Mouse (Mus musculus) ES-E14 (cell line): ENCODE data around the gene Ptprg. TPM values are rescaled to one million over a fixed set of nuclear protein-coding genes. Genes with fewer than 3 reads are reported as not detected.
A peak's percentile ranks its signal among the peaks of the same experiment; 100 is the strongest.

ENCODE experiments used
- DNase-seq: peaks from one replicate; pipeline ENCODE4 v3.0.0-alpha.2; 2013; ENCODE audit warnings: low read depth, low spot score
- H3K27ac ChIP-seq: 2 replicates; pipeline ENCODE4 v1.5.1; 2012; ENCODE audit warnings: low read depth, mild to moderate bottlenecking, low read length, moderate library complexity, mixed read lengths; ENCODE audit not compliant: poor library complexity, insufficient read depth, severe bottlenecking
- H3K36me3 ChIP-seq: 2 replicates; pipeline ENCODE4 v1.6.1; 2012; ENCODE audit warnings: mild to moderate bottlenecking, low read length, moderate library complexity, mixed read lengths; ENCODE audit not compliant: control insufficient read depth, poor library complexity, insufficient read depth, severe bottlenecking
- H3K4me1 ChIP-seq, 2 experiments: fragments of 150-350 bp in 1 of 2; sonication (generic) in 1 of 2; 2 replicates each; pipeline ENCODE4 v1.6.1; 2012; ENCODE audit warnings: low read length in 2 of 2, mild to moderate bottlenecking in 1 of 2, mixed read lengths in 1 of 2; ENCODE audit not compliant: control insufficient read depth in 2 of 2, insufficient read depth in 2 of 2, poor library complexity in 1 of 2
- H3K4me3 ChIP-seq, 2 experiments: fragments of 150-350 bp in 1 of 2; sonication (generic) in 1 of 2; 2 replicates each; pipeline ENCODE4 v1.5.1; 2012; ENCODE audit warnings: low read length in 2 of 2, low read depth in 1 of 2, mild to moderate bottlenecking in 1 of 2, mixed read lengths in 1 of 2; ENCODE audit not compliant: insufficient read depth in 1 of 2, poor library complexity in 1 of 2, severe bottlenecking in 1 of 2
- H3K9ac ChIP-seq: 2 replicates; pipeline ENCODE4 v1.6.1; 2012; ENCODE audit warnings: low read depth, mild to moderate bottlenecking, low read length, mixed read lengths; ENCODE audit not compliant: poor library complexity, insufficient read depth, severe bottlenecking
- H3K9me3 ChIP-seq: fragments of 150-350 bp; sonication (generic); 2 replicates; pipeline ENCODE4 v1.6.1; 2012; ENCODE audit warnings: low read depth, mild to moderate bottlenecking, low read length; ENCODE audit not compliant: control insufficient read depth, insufficient read depth
- CHD2 ChIP-seq: IDR thresholded peaks from 2 replicates; pipeline ENCODE4 v1.6.1; 2014; ENCODE audit warnings: mild to moderate bottlenecking, low read depth, low read length, inconsistent platforms
- HCFC1 ChIP-seq: IDR thresholded peaks from 2 replicates; pipeline ENCODE4 v1.6.1; 2012; ENCODE audit warnings: low read length, inconsistent platforms, borderline replicate concordance; ENCODE audit not compliant: insufficient read depth
- MAFK ChIP-seq: IDR thresholded peaks from 2 replicates; pipeline ENCODE4 v1.6.1; 2014; ENCODE audit warnings: mild to moderate bottlenecking, low read depth, low read length, inconsistent platforms; ENCODE audit not compliant: insufficient read depth
- ZC3H11A ChIP-seq: IDR thresholded peaks from 2 replicates; pipeline ENCODE4 v1.6.1; 2012; ENCODE audit warnings: low read depth, mild to moderate bottlenecking, inconsistent platforms, low read length, borderline replicate concordance
- ZNF384 ChIP-seq: IDR thresholded peaks from 2 replicates; pipeline ENCODE4 v1.6.1; 2012; ENCODE audit warnings: low read depth, low read length, inconsistent platforms
- in situ Hi-C, 2 experiments: fragments of 600-800 bp; cut with MboI; formaldehyde crosslinking; loops; one replicate each; pipeline ENCODE4 v1.15.1; 2025; ENCODE audit warnings: low sequenced_read_pairs in 2 of 2, inconsistent platforms in 1 of 2; ENCODE audit not compliant: unreplicated experiment in 2 of 2
- total RNA-seq: library from RNA; depleted of rRNA; stranded (reverse); fragments of 300-350 nt; gene quantifications from 2 replicates; pipeline ENCODE4 v1.2.3, GENCODE M21; 2012

Ptprg gene
- total RNA-seq, 1 experiment: 59.8 TPM

DNA sequence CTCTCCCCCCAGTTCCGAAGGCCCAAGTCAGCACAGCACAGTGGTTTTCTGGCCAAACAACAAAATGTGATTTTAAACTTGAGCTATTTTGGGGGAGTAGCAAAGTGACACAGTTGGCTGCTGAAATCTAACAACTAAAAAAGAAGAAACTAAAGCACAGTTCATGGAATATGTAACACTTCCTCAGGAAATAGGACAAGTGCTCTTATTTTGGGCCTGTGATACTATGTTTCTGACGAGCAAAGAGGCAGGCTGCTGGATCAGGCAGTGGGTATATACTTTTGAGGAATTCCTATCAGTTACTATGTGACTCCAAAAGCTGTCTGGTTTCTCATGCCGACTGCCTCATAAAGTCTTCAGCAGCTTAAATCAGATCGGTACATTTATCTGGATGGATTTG, 8.1 kb downstream of the Ptprg start:
- in situ Hi-C loops: loop anchor here (25.0 kb wide), 1 partner anchor 576 kb away; no protein-coding TSS in a partner anchor
- H3K4me3 ChIP-seq: peak overlapping the region in 1 of 2 experiments; percentile 43; a peak in 2 of 4 replicates
- H3K27ac ChIP-seq: peak overlapping the region; percentile 61; the same call in 1 of the 2 replicates
- TF ChIP-seq ZC3H11A: no peak
- no peak for TF ChIP-seq MAFK
- TF ChIP-seq HCFC1: no peak
- TF ChIP-seq CHD2: no peak
- no peak for TF ChIP-seq ZNF384
- H3K9me3 ChIP-seq: no peaks in the 10 kb centered on the region
- H3K9ac ChIP-seq: no peak overlapping the region
- H3K36me3 ChIP-seq: no peaks in the 10 kb centered on the region
- peaks cover 12 to 31% of the 10 kb centered on the region in 2 experiments for H3K4me1 ChIP-seq
- DNase-seq: no peak

DNA sequence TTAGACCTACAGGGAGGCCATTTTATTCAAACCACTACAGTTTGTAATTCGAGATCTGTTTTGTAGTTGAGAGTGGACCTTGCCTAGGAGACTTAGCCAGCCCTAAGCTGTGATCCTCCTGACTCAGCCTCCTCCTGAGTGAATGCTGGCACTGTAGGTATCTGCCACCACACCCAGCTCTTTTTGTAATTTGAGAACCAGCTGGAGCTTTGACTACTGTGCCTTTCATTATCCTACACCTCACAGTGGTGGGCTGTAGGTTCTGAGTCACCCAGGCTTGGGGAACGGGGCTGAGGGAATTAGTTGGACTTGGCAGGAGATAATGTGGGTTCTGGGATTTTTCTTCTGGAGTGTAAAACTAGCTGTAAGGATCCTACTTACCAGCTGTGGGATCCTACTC, 9.5 kb downstream of the Ptprg start:
- in situ Hi-C loops: loop anchor here (25.0 kb wide), 1 partner anchor 574 kb away; no protein-coding TSS in a partner anchor
- Histone ChIP-seq H3K9me3 (no peaks in the 10 kb centered on the region), H3K4me1 (peaks cover 12 to 31% of the 10 kb centered on the region in 2 experiments), H3K4me3 (no peak overlapping the region), H3K27ac (no peak overlapping the region; the same call in 1 of the 2 replicates), H3K9ac (no peak overlapping the region), H3K36me3 (peaks cover 1% of the 10 kb centered on the region; the same call in 1 of the 2 replicates)
- TF ChIP-seq ZNF384 (no peak), MAFK (no peak)
- DNase-seq: no peak

DNA sequence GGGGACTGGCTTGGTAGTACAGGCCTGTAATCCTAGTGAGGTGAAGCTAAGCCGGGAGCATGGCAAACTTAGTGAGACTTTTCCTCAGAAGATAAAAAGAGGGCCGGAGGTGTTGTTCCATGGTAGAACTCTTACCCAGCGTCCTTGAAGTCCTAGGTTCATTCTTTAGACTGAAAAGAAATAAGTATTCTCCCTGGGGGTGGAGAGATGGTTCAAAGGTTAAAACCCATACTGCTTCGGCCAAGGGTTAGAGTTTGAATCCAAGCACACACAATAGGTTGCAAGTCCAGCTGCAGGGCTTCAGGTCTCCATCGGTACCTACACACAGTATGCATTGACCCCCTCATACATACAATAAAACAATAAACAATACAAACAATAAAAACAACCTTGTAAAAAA, 10.3 kb downstream of the Ptprg start:
- TF ChIP-seq ZC3H11A: no peak
- no peak for TF ChIP-seq ZNF384
- TF ChIP-seq CHD2: no peak
- no peak for TF ChIP-seq HCFC1
- TF ChIP-seq MAFK: no peak
- peaks cover 12 to 31% of the 10 kb centered on the region in 2 experiments for H3K4me1 ChIP-seq
- peaks cover 1% of the 10 kb centered on the region; the same call in 1 of the 2 replicates for H3K36me3 ChIP-seq
- H3K9ac ChIP-seq: no peak overlapping the region; the same call in 1 of the 2 replicates
- H3K4me3 ChIP-seq: no peak overlapping the region
- H3K27ac ChIP-seq: no peak overlapping the region
- in situ Hi-C loops: loop anchor here (25.0 kb wide), 1 partner anchor 574 kb away; no protein-coding TSS in a partner anchor
- no peak for DNase-seq
- H3K9me3 ChIP-seq: no peaks in the 10 kb centered on the region

- no peak for TF ChIP-seq MAFK
- TF ChIP-seq HCFC1: no peak
- no peak for TF ChIP-seq CHD2
- TF ChIP-seq ZNF384: no peak
- no peak for TF ChIP-seq ZC3H11A
- Histone ChIP-seq H3K9me3 (no peaks in the 10 kb centered on the region), H3K9ac (no peak overlapping the region), H3K4me1 (peaks cover 12 to 31% of the 10 kb centered on the region in 2 experiments), H3K36me3 (peaks cover 1% of the 10 kb centered on the region; the same call in 1 of the 2 replicates), H3K27ac (no peak overlapping the region), H3K4me3 (no peak overlapping the region)
- in situ Hi-C loops: loop anchor here (25.0 kb wide), 1 partner anchor 573 kb away; no protein-coding TSS in a partner anchor
- DNase-seq: no peak
These were observed 11.1 kb downstream of the Ptprg start for GRCm38 (mm10) chr14:11564456-11564855.
